Mouse (Mus musculus) embryonic facial prominence, embryonic 11.5 days (tissue): ENCODE measurements around the gene Tmem132b. TPM values are rescaled to one million over a fixed set of nuclear protein-coding genes. Genes with fewer than 3 reads are reported as not detected.
"Not testable (repeated sequence)": the region's sequence is repeated elsewhere in the genome, so short reads cannot be mapped to it uniquely, and the experiment has no call there.

Experiments used
- ATAC-seq: fragments of 200-750 bp; cut with Nextera tagmentation; replicated peaks from 2 replicates; pipeline ENCODE4 v1.8.0; 2017; ENCODE audit warnings: low read depth; ENCODE audit not compliant: insufficient number of reproducible peaks, low FRiP score, low TSS enrichment
- DNase-seq: peaks from one replicate; pipeline ENCODE4 v3.0.0-alpha.2; 2015; ENCODE audit warnings: low spot score
- H3K27ac ChIP-seq: fragments of 300-500 bp; sonication (generic); replicated peaks from 2 replicates; pipeline ENCODE4 v1.5.1; 2014; ENCODE audit warnings: mild to moderate bottlenecking, low read depth, low read length, control low read depth
- H3K27me3 ChIP-seq: fragments of 300-500 bp; sonication (generic); 2 replicates; pipeline ENCODE4 v1.6.1; 2014; ENCODE audit warnings: mild to moderate bottlenecking, low read length, moderate library complexity, mixed read lengths; ENCODE audit not compliant: control insufficient read depth, insufficient read depth
- H3K36me3 ChIP-seq: fragments of 300-500 bp; sonication (generic); replicated peaks from 2 replicates; pipeline ENCODE4 v1.6.1; 2014; ENCODE audit warnings: low read depth, mild to moderate bottlenecking, low read length, moderate library complexity, mixed read lengths; ENCODE audit not compliant: control insufficient read depth, insufficient read depth
- H3K4me1 ChIP-seq: fragments of 300-500 bp; sonication (generic); 2 replicates; pipeline ENCODE4 v1.6.1; 2014; ENCODE audit warnings: low read length, mixed read lengths; ENCODE audit not compliant: control insufficient read depth, insufficient read depth
- H3K4me2 ChIP-seq: fragments of 300-500 bp; sonication (generic); 2 replicates; pipeline ENCODE4 v1.6.1; 2014; ENCODE audit warnings: low read depth, mild to moderate bottlenecking, control low read depth, low read length, moderate library complexity
- H3K4me3 ChIP-seq: fragments of 300-500 bp; sonication (generic); 2 replicates; pipeline ENCODE4 v1.5.1; 2014; ENCODE audit warnings: low read depth, low read length, control low read depth
- H3K9ac ChIP-seq: fragments of 300-500 bp; sonication (generic); replicated peaks from 2 replicates; pipeline ENCODE4 v1.6.1; 2014; ENCODE audit warnings: mild to moderate bottlenecking, control low read depth, low read length
- H3K9me3 ChIP-seq: fragments of 300-500 bp; sonication (generic); replicated peaks from 2 replicates; pipeline ENCODE4 v1.6.1; 2016; ENCODE audit warnings: mild to moderate bottlenecking, low read length, inconsistent platforms, mixed read lengths; ENCODE audit not compliant: control insufficient read depth
- WGBS: fragments of 180-500 bp; shearing (Covaris S2); extraction: QIAGEN DNeasy Blood & Tissue Kit; methylation state at CpG from one replicate; pipeline ENCODE4 v1.1.7; 2014; 5-methylcytosine and 5-hydroxymethylcytosine counted together
- polyA plus RNA-seq: library from polyadenylated mRNA; unstranded; fragments of >200 nt; fragmentation: Nextera tagmentation; extraction: Ambion mirVana; gene quantifications from 2 replicates; pipeline ENCODE4 v1.2.1, GENCODE M21; 2014

Tmem132b gene
- polyA plus RNA-seq, 1 experiment from 2014 or later: 0.13 TPM

- not testable (repeated sequence) for H3K4me1 ChIP-seq, ATAC-seq, H3K36me3 ChIP-seq, H3K9ac ChIP-seq, H3K9me3 ChIP-seq, H3K27me3 ChIP-seq, H3K4me2 ChIP-seq, H3K4me3 ChIP-seq, DNase-seq, H3K27ac ChIP-seq
- 95% methylated on average over 5 of the region's 5 CpGs for WGBS
Observed at GRCm38 (mm10) chr5:125488953-125489352, 42.6 kb upstream of the Tmem132b start.

DNA sequence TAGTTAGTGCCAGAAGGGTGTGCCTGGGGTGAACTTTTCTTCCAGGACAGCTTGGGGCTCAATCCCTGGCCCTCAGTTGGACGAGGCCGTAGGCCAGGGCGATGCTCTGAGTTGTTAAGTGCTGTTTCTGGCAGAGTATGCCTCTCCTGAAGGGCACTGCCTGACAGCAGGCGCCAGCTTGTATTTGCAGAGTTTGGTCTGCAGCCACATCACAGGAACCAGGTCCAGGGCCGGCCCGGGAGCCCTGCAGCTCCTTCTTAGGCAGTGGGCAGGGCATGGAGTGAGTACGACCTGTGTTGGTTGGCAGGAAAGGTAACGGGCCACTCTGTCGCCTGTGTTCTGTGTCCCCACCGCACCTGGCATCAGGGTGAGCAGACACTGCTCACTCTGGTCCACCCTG, 40.5 kb upstream of the Tmem132b start:
- Histone ChIP-seq H3K4me1 (no peaks in the 10 kb centered on the region), H3K27ac (no peak overlapping the region), H3K9ac (no peak overlapping the region), H3K9me3 (no peaks in the 10 kb centered on the region), H3K4me3 (no peak overlapping the region), H3K36me3 (peaks cover 5% of the 10 kb centered on the region), H3K4me2 (no peak overlapping the region), H3K27me3 (no peaks in the 10 kb centered on the region)
- DNase-seq (no peak), ATAC-seq (no peak)
- WGBS: 91% methylated on average over 10 of the region's 10 CpGs

DNA sequence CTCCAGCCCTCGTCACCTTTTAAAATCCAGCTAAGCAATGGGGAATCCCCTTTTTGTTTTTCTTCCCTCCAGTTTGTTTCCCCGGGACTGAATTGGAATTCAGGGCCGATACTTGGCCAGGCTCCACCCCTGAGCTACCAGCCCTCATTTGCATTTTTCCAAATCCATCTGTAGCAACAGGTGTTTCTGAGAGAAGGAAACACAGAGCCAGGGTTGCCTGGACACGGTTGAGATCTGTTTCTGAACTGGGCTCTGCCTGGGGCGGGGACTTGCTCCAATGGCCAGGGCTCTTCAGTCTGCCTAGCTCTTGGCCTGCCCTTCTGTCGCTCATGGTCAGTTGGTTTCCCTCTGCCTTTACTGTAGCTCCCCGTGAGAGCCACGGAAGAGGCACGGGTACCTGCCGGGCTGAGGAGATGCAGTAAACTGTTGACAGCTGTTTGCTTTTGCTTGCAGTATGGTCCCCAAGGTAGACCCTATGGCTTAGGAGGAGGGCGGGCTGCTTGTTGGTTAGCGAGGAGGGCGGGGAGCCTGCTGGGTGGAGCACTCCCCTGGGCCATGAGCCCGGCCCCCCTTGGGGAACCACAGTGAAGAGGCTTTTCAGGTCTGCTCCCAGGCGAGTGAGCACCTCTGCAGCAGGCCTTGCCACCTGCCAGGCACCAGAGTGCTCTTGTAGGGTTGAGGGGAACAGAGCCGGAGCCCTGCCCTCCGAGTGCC, 39.0 kb upstream of the Tmem132b start:
- no peaks in the 10 kb centered on the region for H3K4me1 ChIP-seq
- H3K36me3 ChIP-seq: peaks cover 5% of the 10 kb centered on the region
- H3K27me3 ChIP-seq: no peaks in the 10 kb centered on the region
- H3K9ac ChIP-seq: no peak overlapping the region
- H3K4me3 ChIP-seq: no peak overlapping the region
- no peak overlapping the region for H3K27ac ChIP-seq
- 60% methylated on average over 17 of the region's 17 CpGs for WGBS
- ATAC-seq: no peak
- DNase-seq: no peak
- H3K4me2 ChIP-seq: no peak overlapping the region
- H3K9me3 ChIP-seq: no peaks in the 10 kb centered on the region

DNA sequence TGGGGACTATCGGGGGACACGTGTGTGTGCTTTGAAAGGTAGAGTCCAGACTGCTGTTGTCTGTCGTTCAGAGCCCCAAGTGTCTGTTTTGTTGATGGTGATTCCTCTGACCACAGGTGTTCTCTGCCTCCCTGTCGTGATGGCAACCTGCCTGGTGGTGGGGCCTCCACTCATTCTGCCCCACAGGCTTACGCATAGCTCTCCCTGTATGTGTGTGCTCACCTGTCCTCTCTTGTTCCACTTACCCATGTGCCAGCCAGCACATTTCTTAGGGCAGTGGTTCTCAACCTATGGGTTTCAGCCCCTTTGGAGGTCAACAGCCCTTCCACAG, 38.5 kb upstream of the Tmem132b start:
- Histone ChIP-seq H3K4me1 (no peaks in the 10 kb centered on the region), H3K27ac (no peak overlapping the region), H3K27me3 (no peaks in the 10 kb centered on the region), H3K9ac (no peak overlapping the region), H3K4me2 (no peak overlapping the region), H3K9me3 (no peaks in the 10 kb centered on the region), H3K4me3 (no peak overlapping the region), H3K36me3 (peaks cover 5% of the 10 kb centered on the region)
- ATAC-seq: no peak; the same call in 1 of the 2 replicates
- no peak for DNase-seq
- WGBS: 62% methylated on average over 5 of the region's 5 CpGs

- no peak overlapping the region for H3K4me2 ChIP-seq
- ATAC-seq (no peak), DNase-seq (no peak)
- WGBS: 92% methylated on average over 10 of the region's 10 CpGs
- no peaks in the 10 kb centered on the region for H3K9me3 ChIP-seq
- no peaks in the 10 kb centered on the region for H3K27me3 ChIP-seq
- H3K9ac ChIP-seq: no peak overlapping the region
- no peaks in the 10 kb centered on the region for H3K36me3 ChIP-seq
- no peaks in the 10 kb centered on the region for H3K4me1 ChIP-seq
- no peak overlapping the region for H3K4me3 ChIP-seq
- H3K27ac ChIP-seq: no peak overlapping the region
Observed at GRCm38 (mm10) chr5:125495655-125496054, 35.9 kb upstream of the Tmem132b start.

GRCm38 (mm10) chr5:125497821-125498600, 33.6 kb upstream of the Tmem132b start:
- Histone ChIP-seq H3K4me3 (no peak overlapping the region), H3K36me3 (no peaks in the 10 kb centered on the region), H3K9me3 (no peaks in the 10 kb centered on the region), H3K9ac (no peak overlapping the region), H3K27me3 (no peaks in the 10 kb centered on the region), H3K4me2 (no peak overlapping the region), H3K27ac (no peak overlapping the region), H3K4me1 (no peaks in the 10 kb centered on the region)
- 0 out of 2 replicates have a peak, but pooled peaks have one; percentile 39 for ATAC-seq
- peak; percentile 77 for DNase-seq
- 61% methylated on average over 12 of the region's 12 CpGs for WGBS

- WGBS: 85% methylated on average over 6 of the region's 6 CpGs
- DNase-seq (no peak), ATAC-seq (no peak)
- Histone ChIP-seq H3K9me3 (no peaks in the 10 kb centered on the region), H3K4me2 (no peak overlapping the region), H3K27me3 (no peaks in the 10 kb centered on the region), H3K4me3 (no peak overlapping the region), H3K9ac (no peak overlapping the region; the same call in 1 of the 2 replicates), H3K27ac (no peak overlapping the region), H3K4me1 (no peaks in the 10 kb centered on the region), H3K36me3 (no peaks in the 10 kb centered on the region)
Observed at GRCm38 (mm10) chr5:125501505-125501904, 30.1 kb upstream of the Tmem132b start.

DNA sequence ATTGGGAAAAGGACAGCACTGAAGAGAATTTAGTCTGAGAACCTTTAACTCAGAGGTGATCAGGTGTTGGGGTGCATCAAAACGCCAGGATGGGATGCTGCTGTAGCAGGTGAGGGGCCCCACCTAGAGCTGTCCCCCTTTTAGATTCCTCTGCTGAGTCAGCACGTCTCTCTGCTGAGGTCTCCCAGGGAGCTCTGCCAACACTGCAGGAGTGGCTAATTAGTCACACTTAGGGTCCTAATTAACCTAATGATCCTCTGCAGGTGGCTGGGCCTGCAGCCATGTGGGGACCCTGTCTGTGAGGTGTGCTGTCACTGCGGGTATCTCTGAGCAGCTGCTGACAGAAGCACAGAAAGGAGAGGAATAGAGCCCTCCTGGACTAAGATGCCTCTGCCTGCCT, 29.4 kb upstream of the Tmem132b start:
- no peak overlapping the region for H3K27ac ChIP-seq
- H3K9me3 ChIP-seq: no peaks in the 10 kb centered on the region
- no peak for ATAC-seq
- no peak overlapping the region for H3K4me2 ChIP-seq
- no peak overlapping the region for H3K9ac ChIP-seq
- no peak for DNase-seq
- no peaks in the 10 kb centered on the region for H3K36me3 ChIP-seq
- WGBS: 49% methylated on average over 3 of the region's 3 CpGs
- no peaks in the 10 kb centered on the region for H3K27me3 ChIP-seq
- H3K4me3 ChIP-seq: no peak overlapping the region
- no peaks in the 10 kb centered on the region for H3K4me1 ChIP-seq
